Mouse (Mus musculus): ENCODE measurements at regions not wholly inside any gene's neighbourhood (a gene's known extent, or its start where the extent isn't known, plus 50 kb on each side); places are given as distances from the start of the nearest gene placed in this dataset.

GRCm38 (mm10) chr1:136699153-136699524 is 74.4 kb downstream of the Zfp281 start:
- Histone ChIP-seq H3K4me1 (replicated peaks) (peaks cover 18% of the 10 kb centered on the region), H3K36me3 (no peaks in the 10 kb centered on the region), H3K27ac (no peak overlapping the region), H3K27me3 (ENCODE audit: insufficient read depth, poor library complexity, severe bottlenecking) (no peaks in the 10 kb centered on the region), H3K9me3 (no peaks in the 10 kb centered on the region), H3K4me3 (no peak overlapping the region)
- whole genome bisulfite sequencing: 79% methylated on average over 7 of the region's 7 CpGs
- DNase-seq (ENCODE audit: low spot score): no peak

- H3K4me3 ChIP-seq: no peak overlapping the region
- no peak for DNase-seq (ENCODE audit: low spot score)
- peaks cover 18% of the 10 kb centered on the region for H3K4me1 ChIP-seq (replicated peaks)
- H3K36me3 ChIP-seq: no peaks in the 10 kb centered on the region
- H3K9me3 ChIP-seq: no peaks in the 10 kb centered on the region
- H3K27ac ChIP-seq: no peak overlapping the region
- 93% methylated on average over 8 of the region's 8 CpGs for WGBS
- no peaks in the 10 kb centered on the region for H3K27me3 ChIP-seq (ENCODE audit: insufficient read depth, poor library complexity, severe bottlenecking)
Measured at GRCm38 (mm10) chr1:136699571-136699970, 74.9 kb downstream of the Zfp281 start.

- Histone ChIP-seq H3K4me3 (no peak overlapping the region), H3K27ac (no peak overlapping the region), H3K27me3 (ENCODE audit: insufficient read depth, poor library complexity, severe bottlenecking) (no peaks in the 10 kb centered on the region), H3K9me3 (no peaks in the 10 kb centered on the region), H3K36me3 (no peaks in the 10 kb centered on the region), H3K4me1 (replicated peaks) (peaks cover 17% of the 10 kb centered on the region)
- WGBS: 96% methylated on average over 5 of the region's 5 CpGs
- no peak for DNase-seq (ENCODE audit: low spot score)
Measured at GRCm38 (mm10) chr1:136704139-136704538, 79.4 kb downstream of the Zfp281 start.

GRCm38 (mm10) chr1:136706509-136706908 is 81.8 kb downstream of the Zfp281 start:
- Histone ChIP-seq H3K27ac (peak overlapping the region; percentile 72), H3K4me3 (no peak overlapping the region)
- DNase-seq (ENCODE audit: low spot score): peak; percentile 32

GRCm38 (mm10) chr1:136707394-136707793 is 82.7 kb downstream of the Zfp281 start:
- WGBS: 88% methylated on average over 8 of the region's 8 CpGs
- Histone ChIP-seq H3K4me3 (no peak overlapping the region), H3K9me3 (no peaks in the 10 kb centered on the region), H3K36me3 (no peaks in the 10 kb centered on the region), H3K4me1 (replicated peaks) (peaks cover 17% of the 10 kb centered on the region), H3K27me3 (ENCODE audit: insufficient read depth, poor library complexity, severe bottlenecking) (no peaks in the 10 kb centered on the region), H3K27ac (peak overlapping the region; percentile 72; the same call in 1 of the 2 replicates)
- DNase-seq (ENCODE audit: low spot score): no peak

More at GRCm38 (mm10) chr1:136706509-136706908, 81.8 kb downstream of the Zfp281 start:
- WGBS: 61% methylated on average over 8 of the region's 8 CpGs
- Histone ChIP-seq H3K36me3 (no peaks in the 10 kb centered on the region), H3K4me1 (replicated peaks) (peaks cover 17% of the 10 kb centered on the region), H3K9me3 (no peaks in the 10 kb centered on the region), H3K27me3 (ENCODE audit: insufficient read depth, poor library complexity, severe bottlenecking) (no peaks in the 10 kb centered on the region)

- H3K9me3 ChIP-seq: no peaks in the 10 kb centered on the region
- H3K27me3 ChIP-seq (ENCODE audit: insufficient read depth, poor library complexity, severe bottlenecking): no peaks in the 10 kb centered on the region
- H3K4me1 ChIP-seq (replicated peaks): peaks cover 17% of the 10 kb centered on the region
- 92% methylated on average over 12 of the region's 12 CpGs for WGBS
- no peak overlapping the region for H3K27ac ChIP-seq
- no peaks in the 10 kb centered on the region for H3K36me3 ChIP-seq
- H3K4me3 ChIP-seq: no peak overlapping the region
- DNase-seq (ENCODE audit: low spot score): no peak
Measured at GRCm38 (mm10) chr1:136707866-136708265, 83.2 kb downstream of the Zfp281 start.

- 75% methylated on average over 4 of the region's 4 CpGs for WGBS
- Histone ChIP-seq H3K36me3 (no peaks in the 10 kb centered on the region), H3K4me1 (replicated peaks) (peaks cover 17% of the 10 kb centered on the region), H3K9me3 (no peaks in the 10 kb centered on the region), H3K27ac (no peak overlapping the region), H3K4me3 (no peak overlapping the region), H3K27me3 (ENCODE audit: insufficient read depth, poor library complexity, severe bottlenecking) (no peaks in the 10 kb centered on the region)
- DNase-seq (ENCODE audit: low spot score): no peak
Measured at GRCm38 (mm10) chr1:136710196-136710595, 85.5 kb downstream of the Zfp281 start.

GRCm38 (mm10) chr1:136711243-136711642 is 86.5 kb downstream of the Zfp281 start:
- WGBS: 83% methylated on average over 7 of the region's 7 CpGs
- Histone ChIP-seq H3K27me3 (ENCODE audit: insufficient read depth, poor library complexity, severe bottlenecking) (no peaks in the 10 kb centered on the region), H3K36me3 (no peaks in the 10 kb centered on the region), H3K4me3 (no peak overlapping the region), H3K9me3 (no peaks in the 10 kb centered on the region), H3K27ac (no peak overlapping the region), H3K4me1 (replicated peaks) (peaks cover 15% of the 10 kb centered on the region)
- DNase-seq (ENCODE audit: low spot score): no peak

- no peaks in the 10 kb centered on the region for H3K27me3 ChIP-seq (ENCODE audit: insufficient read depth, poor library complexity, severe bottlenecking)
- DNase-seq (ENCODE audit: low spot score): no peak
- no peak overlapping the region for H3K27ac ChIP-seq
- no peak overlapping the region for H3K4me3 ChIP-seq
- H3K4me1 ChIP-seq (replicated peaks): peaks cover 6% of the 10 kb centered on the region
- H3K36me3 ChIP-seq: no peaks in the 10 kb centered on the region
- H3K9me3 ChIP-seq: no peaks in the 10 kb centered on the region
- WGBS: 84% methylated on average over 4 of the region's 4 CpGs
Measured at GRCm38 (mm10) chr1:136714077-136714476, 89.4 kb downstream of the Zfp281 start.

GRCm38 (mm10) chr1:136714987-136715386 is 90.3 kb downstream of the Zfp281 start:
- WGBS: 90% methylated on average over 11 of the region's 11 CpGs
- Histone ChIP-seq H3K36me3 (no peaks in the 10 kb centered on the region), H3K27me3 (ENCODE audit: insufficient read depth, poor library complexity, severe bottlenecking) (no peaks in the 10 kb centered on the region), H3K9me3 (no peaks in the 10 kb centered on the region), H3K4me3 (no peak overlapping the region), H3K27ac (no peak overlapping the region), H3K4me1 (replicated peaks) (peaks cover 6% of the 10 kb centered on the region)
- no peak for DNase-seq (ENCODE audit: low spot score)

- Histone ChIP-seq H3K4me1 (replicated peaks) (peaks cover 6% of the 10 kb centered on the region), H3K36me3 (no peaks in the 10 kb centered on the region), H3K27me3 (ENCODE audit: insufficient read depth, poor library complexity, severe bottlenecking) (no peaks in the 10 kb centered on the region), H3K4me3 (no peak overlapping the region), H3K27ac (0 out of 2 replicates have a peak overlapping the region, but pooled peaks have one; percentile 40), H3K9me3 (no peaks in the 10 kb centered on the region)
- DNase-seq (ENCODE audit: low spot score): no peak
- 67% methylated on average over 15 of the region's 15 CpGs for WGBS
Measured at GRCm38 (mm10) chr1:136717830-136718517, 93.3 kb downstream of the Zfp281 start.

GRCm38 (mm10) chr1:136723839-136724443 is 99.2 kb downstream of the Zfp281 start:
- DNase-seq (ENCODE audit: low spot score): no peak
- Histone ChIP-seq H3K4me1 (replicated peaks) (peaks cover 11% of the 10 kb centered on the region), H3K9me3 (no peaks in the 10 kb centered on the region), H3K27ac (no peak overlapping the region), H3K36me3 (no peaks in the 10 kb centered on the region), H3K4me3 (no peak overlapping the region), H3K27me3 (ENCODE audit: insufficient read depth, poor library complexity, severe bottlenecking) (no peaks in the 10 kb centered on the region)
- WGBS: 94% methylated on average over 13 of the region's 13 CpGs

GRCm38 (mm10) chr1:136725242-136725641 is 100.5 kb downstream of the Zfp281 start:
- DNase-seq (ENCODE audit: low spot score): no peak
- no peaks in the 10 kb centered on the region for H3K9me3 ChIP-seq
- H3K4me3 ChIP-seq: no peak overlapping the region
- no peak overlapping the region for H3K27ac ChIP-seq
- H3K36me3 ChIP-seq: no peaks in the 10 kb centered on the region
- WGBS: 74% methylated on average over 4 of the region's 4 CpGs
- H3K27me3 ChIP-seq (ENCODE audit: insufficient read depth, poor library complexity, severe bottlenecking): no peaks in the 10 kb centered on the region
- H3K4me1 ChIP-seq (replicated peaks): peaks cover 11% of the 10 kb centered on the region
